ENCODE assay signal across 9 mouse cellular contexts in genomic region chr9:106394649-106395602, GRCm38 (mm10). TPM values are rescaled to one million over a fixed set of nuclear protein-coding genes. Genes with fewer than 3 reads are reported as not detected.
DNase-seq lines count a peak whose midpoint lies in the region; ATAC-seq and TF ChIP-seq lines count a peak whose summit lies in the region.
"Had no signal": no experiment of that assay in that cellular context is flagged by ENCODE, and none has a peak within 500 bp of the region (broad histone marks: within the 10 kb centered on the region; RNA-seq: fewer than 3 reads in every experiment).

No protein-coding gene starts in this region.

- no peak for TF ChIP-seq POLR2A in kidney, adult 2 months (IDR thresholded peaks at IDR 0.05; ENCODE audit: low read depth, low read length)

- H3K9ac ChIP-seq in embryonic facial prominence, embryonic 11.5 days (replicated peaks; ENCODE audit: low read length): 0 out of 2 replicates have a peak overlapping the region, but pooled peaks have one; percentile 23
- no peak overlapping the region for H3K9ac ChIP-seq in midbrain, embryonic 12.5 days (replicated peaks)
- H3K9ac ChIP-seq: limb, embryonic 15.5 days had no signal

- H3K9me3 ChIP-seq in embryonic facial prominence, embryonic 11.5 days (replicated peaks; ENCODE audit: control insufficient read depth, low read length): no peaks in the 10 kb centered on the region
- H3K9me3 ChIP-seq in midbrain, embryonic 12.5 days: no peaks in the 10 kb centered on the region
- H3K9me3 ChIP-seq: limb, embryonic 15.5 days had no signal

- no peak overlapping the region for H3K4me2 ChIP-seq in embryonic facial prominence, embryonic 11.5 days (ENCODE audit: low read depth, low read length)
- no peak overlapping the region for H3K4me2 ChIP-seq in midbrain, embryonic 12.5 days (replicated peaks)
- H3K4me2 ChIP-seq: limb, embryonic 15.5 days had no signal

- H3K4me3 ChIP-seq in left cerebral cortex, adult 2 months: no peak overlapping the region
- no peak overlapping the region for H3K4me3 ChIP-seq in embryonic facial prominence, embryonic 11.5 days (ENCODE audit: low read depth, low read length)
- no peak overlapping the region for H3K4me3 ChIP-seq in kidney, adult 2 months (ENCODE audit: insufficient read depth, low read depth, low read length)
- H3K4me3 ChIP-seq in midbrain, embryonic 12.5 days: no peak overlapping the region
- H3K4me3 ChIP-seq: limb, embryonic 15.5 days had no signal

- DNase-seq in left cerebral cortex, adult 2 months (ENCODE audit: extremely low spot score in 1 of 2, low spot score in 2 of 2): no peak
- DNase-seq in left cerebral cortex, adult 8-10 months (ENCODE audit: low spot score in 2 of 2): no peak
- DNase-seq in embryonic facial prominence, embryonic 11.5 days (ENCODE audit: low spot score): peak; percentile 63
- DNase-seq in kidney, adult 2 months: peak; percentile 76
- no peak for DNase-seq in testis, postnatal 14 days (ENCODE audit: low spot score)
- DNase-seq in right cerebral cortex, postnatal 10 days (ENCODE audit: low spot score in 2 of 2): no peak

- intact Hi-C loops in left cerebral cortex, adult 2 months (cut with DNase I): no loop called here

- H3K27ac ChIP-seq in left cerebral cortex, adult 2 months: no peak overlapping the region
- H3K27ac ChIP-seq in embryonic facial prominence, embryonic 11.5 days (replicated peaks; ENCODE audit: low read depth, low read length): no peak overlapping the region
- no peak overlapping the region for H3K27ac ChIP-seq in kidney, adult 2 months (ENCODE audit: insufficient read depth, low read depth, low read length)
- H3K27ac ChIP-seq in midbrain, embryonic 12.5 days (replicated peaks): peak overlapping the region; percentile 40; the same call in 1 of the 2 replicates
- H3K27ac ChIP-seq: limb, embryonic 15.5 days had no signal

- no peaks in the 10 kb centered on the region for H3K27me3 ChIP-seq in embryonic facial prominence, embryonic 11.5 days (ENCODE audit: control insufficient read depth, insufficient read depth, low read length)
- H3K27me3 ChIP-seq in kidney, adult 2 months (replicated peaks; ENCODE audit: control insufficient read depth, insufficient read depth, low read length): no peaks in the 10 kb centered on the region
- H3K27me3 ChIP-seq in midbrain, embryonic 12.5 days: no peaks in the 10 kb centered on the region
- H3K27me3 ChIP-seq: limb, embryonic 15.5 days had no signal

- peak; percentile 61 for TF ChIP-seq CTCF in left cerebral cortex, adult 2 months (IDR thresholded peaks at IDR 0.05)
- TF ChIP-seq CTCF in kidney, adult 2 months (conservative IDR thresholded peaks at IDR 0.05; ENCODE audit: insufficient read depth, insufficient read length, low read depth, low read length): peak; percentile 32; the same call in 1 of the 2 replicates

- ATAC-seq in embryonic facial prominence, embryonic 11.5 days (replicated peaks; ENCODE audit: insufficient number of reproducible peaks, low FRiP score, low TSS enrichment, low read depth): peak; percentile 51; the same call in 1 of the 2 replicates
- peak; percentile 47 for ATAC-seq in midbrain, embryonic 12.5 days (ENCODE audit: low FRiP score, low read depth)
- ATAC-seq in erythroid progenitor cell, adult 5-6 weeks (replicated peaks; ENCODE audit: low FRiP score, poor library complexity, severe bottlenecking): no peak

- WGBS in embryonic facial prominence, embryonic 11.5 days: 53% methylated on average over 11 of the region's 11 CpGs
- 46% methylated on average over 11 of the region's 11 CpGs for WGBS in kidney, adult 2 months
- 37% methylated on average over 11 of the region's 11 CpGs for WGBS in midbrain, embryonic 12.5 days

- no peaks in the 10 kb centered on the region for H3K36me3 ChIP-seq in embryonic facial prominence, embryonic 11.5 days (replicated peaks; ENCODE audit: control insufficient read depth, insufficient read depth, low read depth, low read length)
- H3K36me3 ChIP-seq in kidney, adult 2 months (ENCODE audit: control insufficient read depth, insufficient read depth, low read length): no peaks in the 10 kb centered on the region
- H3K36me3 ChIP-seq in midbrain, embryonic 12.5 days: no peaks in the 10 kb centered on the region
- H3K36me3 ChIP-seq: limb, embryonic 15.5 days had no signal

- H3K4me1 ChIP-seq in embryonic facial prominence, embryonic 11.5 days (ENCODE audit: control insufficient read depth, insufficient read depth, low read length): no peaks in the 10 kb centered on the region; the same call in 1 of the 2 replicates
- H3K4me1 ChIP-seq in kidney, adult 2 months (ENCODE audit: control insufficient read depth, insufficient read depth, low read length): peaks cover 21% of the 10 kb centered on the region
- peaks cover 23% of the 10 kb centered on the region for H3K4me1 ChIP-seq in midbrain, embryonic 12.5 days

RNA-seq across cellular contexts. Expression of gene Dusp7, which starts 26.5 kb away (rescaled TPM):
- total RNA-seq in left cerebral cortex, adult 2 months (2021): 100 to 1,000 TPM; 105 to 115 TPM
- total RNA-seq in left cerebral cortex, adult 8-10 months (2022): 100 to 1,000 TPM in 1 of 4 experiments, 10 to 100 TPM in 3; 89.5 to 103 (median 93.0) TPM
- 52.2 and 55.1 TPM in 2 replicates for polyA plus RNA-seq in embryonic facial prominence, embryonic 11.5 days (2014; fragmentation: Nextera tagmentation; extraction: Ambion mirVana)
- polyA plus RNA-seq in kidney, adult 2 months (2012; rRNA removed): 38.8 and 44.1 TPM in 2 replicates
- 14.5 and 14.9 TPM in 2 replicates for polyA plus RNA-seq in midbrain, embryonic 12.5 days (2016; fragmentation: Nextera tagmentation; extraction: Ambion mirVana)
- 13.3 and 19.3 TPM in 2 replicates for total RNA-seq in erythroid progenitor cell, adult 5-6 weeks (2015; ENCODE audit: low replicate concordance)
- 2.7 and 3.9 TPM in 2 replicates for total RNA-seq in erythroid progenitor cell, adult 5-6 weeks (2017; ENCODE audit: low replicate concordance)

RNA-seq across cellular contexts. Expression of gene Rpl29, which starts 34.3 kb away (rescaled TPM):
- total RNA-seq in left cerebral cortex, adult 2 months (2021): 100 to 1,000 TPM; 273 to 308 TPM
- 100 to 1,000 TPM; 266 to 312 (median 299) TPM for total RNA-seq in left cerebral cortex, adult 8-10 months (2022)
- 1,035 and 1,040 TPM in 2 replicates for polyA plus RNA-seq in embryonic facial prominence, embryonic 11.5 days (2014; fragmentation: Nextera tagmentation; extraction: Ambion mirVana)
- 452 and 521 TPM in 2 replicates for polyA plus RNA-seq in kidney, adult 2 months (2012; rRNA removed)
- 716 and 732 TPM in 2 replicates for polyA plus RNA-seq in midbrain, embryonic 12.5 days (2016; fragmentation: Nextera tagmentation; extraction: Ambion mirVana)
- total RNA-seq in erythroid progenitor cell, adult 5-6 weeks (2015; ENCODE audit: low replicate concordance): 733 and 902 TPM in 2 replicates
- 361 and 381 TPM in 2 replicates for total RNA-seq in erythroid progenitor cell, adult 5-6 weeks (2017; ENCODE audit: low replicate concordance)

RNA-seq across cellular contexts. Expression of gene Acy1, which starts 43.2 kb away (rescaled TPM):
- 10 to 100 TPM; 16.0 to 18.7 TPM for total RNA-seq in left cerebral cortex, adult 2 months (2021)
- 10 to 100 TPM; 23.2 to 24.3 (median 23.7) TPM for total RNA-seq in left cerebral cortex, adult 8-10 months (2022)
- 36.9 and 41.2 TPM in 2 replicates for polyA plus RNA-seq in embryonic facial prominence, embryonic 11.5 days (2014; fragmentation: Nextera tagmentation; extraction: Ambion mirVana)
- polyA plus RNA-seq in kidney, adult 2 months (2012; rRNA removed): 141 and 154 TPM in 2 replicates
- 30.1 and 30.5 TPM in 2 replicates for polyA plus RNA-seq in midbrain, embryonic 12.5 days (2016; fragmentation: Nextera tagmentation; extraction: Ambion mirVana)
- total RNA-seq in erythroid progenitor cell, adult 5-6 weeks (2015; ENCODE audit: low replicate concordance): 2.9 TPM in 1 of 2 replicates, not detected in the other
- 0.30 and 0.39 TPM in 2 replicates for total RNA-seq in erythroid progenitor cell, adult 5-6 weeks (2017; ENCODE audit: low replicate concordance)

RNA-seq across cellular contexts. Expression of gene Abhd14b, which starts 52.3 kb away (rescaled TPM):
- 10 to 100 TPM; 12.2 to 14.1 TPM for total RNA-seq in left cerebral cortex, adult 2 months (2021)
- total RNA-seq in left cerebral cortex, adult 8-10 months (2022): 10 to 100 TPM; 14.6 to 16.1 (median 15.3) TPM
- polyA plus RNA-seq in embryonic facial prominence, embryonic 11.5 days (2014; fragmentation: Nextera tagmentation; extraction: Ambion mirVana): 4.9 and 8.8 TPM in 2 replicates
- polyA plus RNA-seq in kidney, adult 2 months (2012; rRNA removed): 470 and 526 TPM in 2 replicates
- polyA plus RNA-seq in midbrain, embryonic 12.5 days (2016; fragmentation: Nextera tagmentation; extraction: Ambion mirVana): 4.2 and 4.7 TPM in 2 replicates
- total RNA-seq in erythroid progenitor cell, adult 5-6 weeks (2015; ENCODE audit: low replicate concordance): 1.3 TPM in 1 of 2 replicates, not detected in the other
- 0.91 TPM in 1 of 2 replicates, not detected in the other for total RNA-seq in erythroid progenitor cell, adult 5-6 weeks (2017; ENCODE audit: low replicate concordance)

RNA-seq across cellular contexts. Expression of gene Abhd14a, which starts 52.6 kb away (rescaled TPM):
- 10 to 100 TPM; 38.4 to 38.6 TPM for total RNA-seq in left cerebral cortex, adult 2 months (2021)
- 10 to 100 TPM; 31.7 to 35.8 (median 34.5) TPM for total RNA-seq in left cerebral cortex, adult 8-10 months (2022)
- 41.9 and 43.5 TPM in 2 replicates for polyA plus RNA-seq in embryonic facial prominence, embryonic 11.5 days (2014; fragmentation: Nextera tagmentation; extraction: Ambion mirVana)
- 137 and 146 TPM in 2 replicates for polyA plus RNA-seq in kidney, adult 2 months (2012; rRNA removed)
- polyA plus RNA-seq in midbrain, embryonic 12.5 days (2016; fragmentation: Nextera tagmentation; extraction: Ambion mirVana): 34.1 and 36.5 TPM in 2 replicates
- total RNA-seq in erythroid progenitor cell, adult 5-6 weeks (2015; ENCODE audit: low replicate concordance): 3.2 and 3.4 TPM in 2 replicates
- 0.77 and 2.0 TPM in 2 replicates for total RNA-seq in erythroid progenitor cell, adult 5-6 weeks (2017; ENCODE audit: low replicate concordance)

Comparison
In these comparisons a context has a peak if more than half of its experiments do, and no peak if none do; other contexts are left out.
1. DNase-seq: peak in embryonic facial prominence, embryonic 11.5 days (single experiment) and kidney, adult 2 months (single experiment); none in left cerebral cortex, adult 2 months (0 of 2), left cerebral cortex, adult 8-10 months (0 of 2), testis, postnatal 14 days (single experiment) and right cerebral cortex, postnatal 10 days (0 of 2).
2. RNA of gene Dusp7, which starts 26.5 kb away (total RNA-seq): 105 to 115 TPM in left cerebral cortex, adult 2 months and 89.5 to 103 TPM in left cerebral cortex, adult 8-10 months; 2.7 to 19.3 TPM in erythroid progenitor cell, adult 5-6 weeks; every median in the first group is over 4 times any median in the second.
3. RNA of gene Acy1, which starts 43.2 kb away (total RNA-seq): 23.2 to 24.3 TPM in left cerebral cortex, adult 8-10 months and 16.0 to 18.7 TPM in left cerebral cortex, adult 2 months; 0.30 to 2.9 TPM in erythroid progenitor cell, adult 5-6 weeks; every median in the first group is over 4 times any median in the second.